Mouse (Mus musculus): Measurements from ENCODE around the gene Kri1. TPM values are rescaled to one million over a fixed set of nuclear protein-coding genes. Genes with fewer than 3 reads are reported as not detected.
"Not testable (repeated sequence)": the region's sequence is repeated elsewhere in the genome, so short reads cannot be mapped to it uniquely, and the experiment has no call there.

The Kri1 gene
- polyA plus RNA-seq, 1 experiment = 48.2 TPM

GRCm38 (mm10) chr9:21313394-21313793 is 25.6 kb upstream of the Kri1 start:
- TF ChIP-seq CTCF (IDR thresholded peaks at IDR 0.05; ENCODE audit: borderline replicate concordance, insufficient read depth, low read depth, low read length) (peak; percentile 90), POLR2A (IDR thresholded peaks at IDR 0.05; ENCODE audit: borderline replicate concordance, insufficient read depth, low read length) (no peak)
- no peak overlapping the region for H3K4me3 ChIP-seq (replicated peaks; ENCODE audit: insufficient read depth, low read depth, low read length)
- H3K27me3 ChIP-seq (ENCODE audit: control insufficient read depth, insufficient read depth, low read length) = no peaks in the 10 kb centered on the region
- no peak overlapping the region for H3K27ac ChIP-seq (ENCODE audit: insufficient read depth, low read length)
- 8% methylated on average over 11 of the region's 11 CpGs for WGBS
- DNase-seq = peak; percentile 86 to 92
- no peaks in the 10 kb centered on the region for H3K4me1 ChIP-seq (ENCODE audit: control insufficient read depth, insufficient read depth, low read length)

- no peak for TF ChIP-seq CTCF (IDR thresholded peaks at IDR 0.05; ENCODE audit: borderline replicate concordance, insufficient read depth, low read depth, low read length)
- TF ChIP-seq POLR2A (IDR thresholded peaks at IDR 0.05; ENCODE audit: borderline replicate concordance, insufficient read depth, low read length) = no peak
- 25% methylated on average over 35 of the region's 35 CpGs for whole genome bisulfite sequencing
- no peaks in the 10 kb centered on the region for H3K4me1 ChIP-seq (ENCODE audit: control insufficient read depth, insufficient read depth, low read length)
- H3K4me3 ChIP-seq (replicated peaks; ENCODE audit: insufficient read depth, low read depth, low read length) = peak within 1 kb of the TSS; percentile 29
- H3K27ac ChIP-seq (ENCODE audit: insufficient read depth, low read length) = no peak within 1 kb of the TSS
- DNase-seq = no peak
- no peaks in the 10 kb centered on the region for H3K27me3 ChIP-seq (ENCODE audit: control insufficient read depth, insufficient read depth, low read length)
These were observed 24.4 kb upstream of the Kri1 start, which contains the start of gene Ap1m2 for GRCm38 (mm10) chr9:21312134-21312533. TSS of gene Ap1m2 (minus strand) at chr9:21312337.

- no peak overlapping the region for H3K27ac ChIP-seq (ENCODE audit: insufficient read depth, low read length)
- H3K4me1 ChIP-seq (ENCODE audit: control insufficient read depth, insufficient read depth, low read length) = no peaks in the 10 kb centered on the region
- no peaks in the 10 kb centered on the region for H3K27me3 ChIP-seq (ENCODE audit: control insufficient read depth, insufficient read depth, low read length)
- WGBS = 56% methylated on average over 7 of the region's 7 CpGs
- TF ChIP-seq POLR2A (IDR thresholded peaks at IDR 0.05; ENCODE audit: borderline replicate concordance, insufficient read depth, low read length) (no peak), CTCF (IDR thresholded peaks at IDR 0.05; ENCODE audit: borderline replicate concordance, insufficient read depth, low read depth, low read length) (no peak)
- DNase-seq = no peak
- no peak overlapping the region for H3K4me3 ChIP-seq (replicated peaks; ENCODE audit: insufficient read depth, low read depth, low read length)
These were observed 23.9 kb upstream of the Kri1 start for GRCm38 (mm10) chr9:21311695-21312094.

- TF ChIP-seq POLR2A (IDR thresholded peaks at IDR 0.05; ENCODE audit: borderline replicate concordance, insufficient read depth, low read length) = no peak
- no peak for TF ChIP-seq CTCF (IDR thresholded peaks at IDR 0.05; ENCODE audit: borderline replicate concordance, insufficient read depth, low read depth, low read length)
- WGBS = 61% methylated on average over 15 of the region's 15 CpGs
- no peak for DNase-seq
- Histone ChIP-seq H3K27me3 (ENCODE audit: control insufficient read depth, insufficient read depth, low read length) (no peaks in the 10 kb centered on the region), H3K4me3 (replicated peaks; ENCODE audit: insufficient read depth, low read depth, low read length) (no peak overlapping the region), H3K27ac (ENCODE audit: insufficient read depth, low read length) (no peak overlapping the region), H3K4me1 (ENCODE audit: control insufficient read depth, insufficient read depth, low read length) (no peaks in the 10 kb centered on the region)
These were observed 21.5 kb upstream of the Kri1 start for GRCm38 (mm10) chr9:21309150-21309741.

GRCm38 (mm10) chr9:21305065-21305464 is 17.3 kb upstream of the Kri1 start:
- DNase-seq = no peak
- 91% methylated on average over 7 of the region's 7 CpGs for WGBS
- Histone ChIP-seq H3K4me1 (ENCODE audit: control insufficient read depth, insufficient read depth, low read length) (no peaks in the 10 kb centered on the region), H3K27ac (ENCODE audit: insufficient read depth, low read length) (no peak overlapping the region), H3K4me3 (replicated peaks; ENCODE audit: insufficient read depth, low read depth, low read length) (no peak overlapping the region), H3K27me3 (ENCODE audit: control insufficient read depth, insufficient read depth, low read length) (no peaks in the 10 kb centered on the region)
- no peak for TF ChIP-seq CTCF (IDR thresholded peaks at IDR 0.05; ENCODE audit: borderline replicate concordance, insufficient read depth, low read depth, low read length)
- TF ChIP-seq POLR2A (IDR thresholded peaks at IDR 0.05; ENCODE audit: borderline replicate concordance, insufficient read depth, low read length) = no peak

GRCm38 (mm10) chr9:21299014-21299413 is 11.2 kb upstream of the Kri1 start:
- no peak for TF ChIP-seq CTCF (IDR thresholded peaks at IDR 0.05; ENCODE audit: borderline replicate concordance, insufficient read depth, low read depth, low read length)
- TF ChIP-seq POLR2A (IDR thresholded peaks at IDR 0.05; ENCODE audit: borderline replicate concordance, insufficient read depth, low read length) = no peak
- Histone ChIP-seq H3K27me3 (ENCODE audit: control insufficient read depth, insufficient read depth, low read length) (no peaks in the 10 kb centered on the region), H3K4me1 (ENCODE audit: control insufficient read depth, insufficient read depth, low read length) (no peaks in the 10 kb centered on the region), H3K4me3 (replicated peaks; ENCODE audit: insufficient read depth, low read depth, low read length) (no peak overlapping the region), H3K27ac (ENCODE audit: insufficient read depth, low read length) (no peak overlapping the region)
- no peak for DNase-seq
- WGBS = 75% methylated on average over 10 of the region's 10 CpGs

GRCm38 (mm10) chr9:21292271-21292670 is 4.5 kb upstream of the Kri1 start:
- no peak for DNase-seq
- Histone ChIP-seq H3K4me3 (replicated peaks; ENCODE audit: insufficient read depth, low read depth, low read length) (no peak overlapping the region), H3K27me3 (ENCODE audit: control insufficient read depth, insufficient read depth, low read length) (no peaks in the 10 kb centered on the region), H3K4me1 (ENCODE audit: control insufficient read depth, insufficient read depth, low read length) (peaks cover 8% of the 10 kb centered on the region), H3K27ac (ENCODE audit: insufficient read depth, low read length) (no peak overlapping the region)
- WGBS = 94% methylated on average over 3 of the region's 3 CpGs
- TF ChIP-seq POLR2A (IDR thresholded peaks at IDR 0.05; ENCODE audit: borderline replicate concordance, insufficient read depth, low read length) = no peak
- no peak for TF ChIP-seq CTCF (IDR thresholded peaks at IDR 0.05; ENCODE audit: borderline replicate concordance, insufficient read depth, low read depth, low read length)

- H3K4me1 ChIP-seq (ENCODE audit: control insufficient read depth, insufficient read depth, low read length); H3K4me3 ChIP-seq (replicated peaks; ENCODE audit: insufficient read depth, low read depth, low read length); DNase-seq; H3K27me3 ChIP-seq (ENCODE audit: control insufficient read depth, insufficient read depth, low read length); H3K27ac ChIP-seq (ENCODE audit: insufficient read depth, low read length): not testable (repeated sequence)
- WGBS = 17% methylated on average over 7 of the region's 7 CpGs
These were observed 4.1 kb upstream of the Kri1 start for GRCm38 (mm10) chr9:21291868-21292267.

Data from cerebellum, adult 2 months (tissue).